11 mouse cellular contexts compared by ENCODE assay signal in genomic region chr4:133314896-133315295, GRCm38 (mm10). TPM values are rescaled to one million over a fixed set of nuclear protein-coding genes. Genes with fewer than 3 reads are reported as not detected.
A peak's percentile ranks its signal among the peaks of the same experiment; 100 is the strongest.
DNase-seq lines count a peak whose midpoint lies in the region; ATAC-seq lines count a peak whose summit lies in the region.
"Had no signal": no experiment of that assay in that cellular context is flagged by ENCODE, and none has a peak within 500 bp of the region (broad histone marks: within the 10 kb centered on the region; RNA-seq: fewer than 3 reads in every experiment).

No protein-coding gene starts in this region.

- no peak overlapping the region for H3K4me3 ChIP-seq in liver, embryonic 15.5 days (replicated peaks)
- H3K4me3 ChIP-seq in liver, embryonic 12.5 days, result no peak overlapping the region
- H3K4me3 ChIP-seq: erythroblast, embryonic 14.5 days; limb, embryonic 15.5 days; myocyte had no signal

- no peaks in the 10 kb centered on the region for H3K27me3 ChIP-seq in liver, embryonic 15.5 days
- no peaks in the 10 kb centered on the region for H3K27me3 ChIP-seq in liver, embryonic 12.5 days (replicated peaks)
- H3K27me3 ChIP-seq: limb, embryonic 15.5 days had no signal

- WGBS in liver, embryonic 15.5 days (ENCODE audit: insufficient replicate concordance), result 71% methylated on average over 8 of the region's 8 CpGs
- WGBS in liver, embryonic 12.5 days (ENCODE audit: insufficient replicate concordance), result 74% methylated on average over 8 of the region's 8 CpGs

- ATAC-seq in liver, embryonic 15.5 days (ENCODE audit: insufficient read depth), result 0 out of 2 replicates have a peak, but pooled peaks have one; percentile 22
- no peak for ATAC-seq in liver, embryonic 12.5 days

- no peaks in the 10 kb centered on the region for H3K9me3 ChIP-seq in liver, embryonic 15.5 days (replicated peaks)
- H3K9me3 ChIP-seq in liver, embryonic 12.5 days (replicated peaks), result no peaks in the 10 kb centered on the region
- H3K9me3 ChIP-seq: limb, embryonic 15.5 days had no signal

- H3K4me1 ChIP-seq in liver, embryonic 15.5 days (replicated peaks), result no peaks in the 10 kb centered on the region; the same call in 1 of the 2 replicates
- H3K4me1 ChIP-seq in liver, embryonic 12.5 days, result peaks cover 5% of the 10 kb centered on the region; the same call in 1 of the 2 replicates

- no peak overlapping the region for H3K4me2 ChIP-seq in liver, embryonic 15.5 days
- no peak overlapping the region for H3K4me2 ChIP-seq in liver, embryonic 12.5 days
- H3K4me2 ChIP-seq: limb, embryonic 15.5 days had no signal

- no peak overlapping the region for H3K9ac ChIP-seq in liver, embryonic 15.5 days
- no peak overlapping the region for H3K9ac ChIP-seq in liver, embryonic 12.5 days
- H3K9ac ChIP-seq: limb, embryonic 15.5 days had no signal

- no peak overlapping the region for H3K27ac ChIP-seq in liver, embryonic 15.5 days (replicated peaks)
- H3K27ac ChIP-seq in liver, embryonic 12.5 days, result no peak overlapping the region
- H3K27ac ChIP-seq: limb, embryonic 15.5 days had no signal

- peaks cover 6% of the 10 kb centered on the region; the same call in 1 of the 2 replicates for H3K36me3 ChIP-seq in liver, embryonic 15.5 days (replicated peaks)
- H3K36me3 ChIP-seq in liver, embryonic 12.5 days, result peaks cover 8% of the 10 kb centered on the region

- peak; percentile 89 to 94 for DNase-seq in cerebellum, postnatal 25 days
- DNase-seq in kidney, postnatal 10 days, result peak; percentile 84
- DNase-seq in yolk sac, embryonic 10.5 days (ENCODE audit: low spot score), result peak; percentile 63
- DNase-seq in neural tube, embryonic 10.5 days (ENCODE audit: extremely low spot score, low spot score), result no peak
- no peak for DNase-seq in layer of hippocampus, postnatal 14 days (ENCODE audit: low spot score in 2 of 2)
- DNase-seq: right cerebral cortex, postnatal 25 days had no signal

RNA-seq across cellular contexts. Expression of gene Tmem222, which starts 37.3 kb away (rescaled TPM):
- 35.8 and 42.3 TPM in 2 replicates for polyA plus RNA-seq in liver, embryonic 15.5 days (2015; fragmentation: Nextera tagmentation; extraction: Ambion mirVana)
- polyA plus RNA-seq in liver, embryonic 12.5 days (2016; fragmentation: Nextera tagmentation; extraction: Ambion mirVana), result 47.6 and 48.4 TPM in 2 replicates
- 10 to 100 TPM; 78.2 to 78.4 TPM for total RNA-seq in layer of hippocampus, postnatal 14 days (2021)

RNA-seq across cellular contexts. Expression of gene Wdtc1, which starts 38.4 kb away (rescaled TPM):
- polyA plus RNA-seq in liver, embryonic 15.5 days (2015; fragmentation: Nextera tagmentation; extraction: Ambion mirVana), result 8.1 and 8.5 TPM in 2 replicates
- polyA plus RNA-seq in liver, embryonic 12.5 days (2016; fragmentation: Nextera tagmentation; extraction: Ambion mirVana), result 10.0 and 11.2 TPM in 2 replicates
- 10 to 100 TPM; 67.8 to 68.9 TPM for total RNA-seq in layer of hippocampus, postnatal 14 days (2021)

RNA-seq across cellular contexts. Expression of gene Sytl1, which starts 52.0 kb away (rescaled TPM):
- polyA plus RNA-seq in liver, embryonic 15.5 days (2015; fragmentation: Nextera tagmentation; extraction: Ambion mirVana), result 0.92 and 1.0 TPM in 2 replicates
- polyA plus RNA-seq in liver, embryonic 12.5 days (2016; fragmentation: Nextera tagmentation; extraction: Ambion mirVana), result 0.37 and 0.46 TPM in 2 replicates
- under 1 TPM; 0.19 to 0.44 TPM for total RNA-seq in layer of hippocampus, postnatal 14 days (2021)

RNA-seq across cellular contexts. Expression of gene Slc9a1, which starts 54.6 kb away (rescaled TPM):
- 2.9 and 3.0 TPM in 2 replicates for polyA plus RNA-seq in liver, embryonic 15.5 days (2015; fragmentation: Nextera tagmentation; extraction: Ambion mirVana)
- 4.2 and 4.9 TPM in 2 replicates for polyA plus RNA-seq in liver, embryonic 12.5 days (2016; fragmentation: Nextera tagmentation; extraction: Ambion mirVana)
- 10 to 100 TPM; 60.0 to 62.8 TPM for total RNA-seq in layer of hippocampus, postnatal 14 days (2021)

Comparison
In these comparisons a context has a peak if more than half of its experiments do, and no peak if none do; other contexts are left out.
1. DNase-seq: peak in cerebellum, postnatal 25 days (2 of 2), kidney, postnatal 10 days (single experiment) and yolk sac, embryonic 10.5 days (single experiment); none in neural tube, embryonic 10.5 days (single experiment) and layer of hippocampus, postnatal 14 days (0 of 2).